In the genomic region with DNA sequence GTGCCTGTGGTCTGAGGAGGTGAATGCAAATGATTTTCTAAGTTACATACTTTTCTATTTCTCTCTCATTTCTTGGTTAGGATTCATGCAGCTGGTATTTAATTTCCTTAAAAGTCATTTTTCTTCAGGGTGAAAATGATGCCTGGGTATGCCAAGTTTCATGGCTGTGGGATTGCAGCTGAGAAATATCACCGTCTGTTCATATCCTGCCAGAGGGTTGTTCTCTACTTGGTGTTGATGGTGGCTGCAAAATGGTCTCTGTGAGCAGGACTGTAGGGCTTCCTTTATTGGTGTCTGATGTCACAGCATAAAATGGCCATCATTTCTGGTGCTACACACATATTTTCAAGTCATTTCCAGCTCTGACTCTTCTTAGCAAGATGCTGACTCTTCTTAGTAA, we compare ENCODE assay signal across 9 mouse cellular contexts.
"Had no signal": no experiment of that assay in that cellular context is flagged by ENCODE, and none has a peak within 500 bp of the region (broad histone marks: within the 10 kb centered on the region; RNA-seq: fewer than 3 reads in every experiment).

No protein-coding gene starts in this region.

- ATAC-seq: intestine, embryonic 15.5 days; liver, postnatal 0 days; midbrain, embryonic 13.5 days had no signal

- DNase-seq: kidney, adult 2 months; kidney, postnatal 14 days; liver; liver, embryonic 13.5 days; liver, postnatal 0 days; lung, postnatal 14 days; thymus, postnatal 4 days had no signal
